Mouse (Mus musculus): ENCODE data around the gene Gm20458.

Gene Gm20458

DNA sequence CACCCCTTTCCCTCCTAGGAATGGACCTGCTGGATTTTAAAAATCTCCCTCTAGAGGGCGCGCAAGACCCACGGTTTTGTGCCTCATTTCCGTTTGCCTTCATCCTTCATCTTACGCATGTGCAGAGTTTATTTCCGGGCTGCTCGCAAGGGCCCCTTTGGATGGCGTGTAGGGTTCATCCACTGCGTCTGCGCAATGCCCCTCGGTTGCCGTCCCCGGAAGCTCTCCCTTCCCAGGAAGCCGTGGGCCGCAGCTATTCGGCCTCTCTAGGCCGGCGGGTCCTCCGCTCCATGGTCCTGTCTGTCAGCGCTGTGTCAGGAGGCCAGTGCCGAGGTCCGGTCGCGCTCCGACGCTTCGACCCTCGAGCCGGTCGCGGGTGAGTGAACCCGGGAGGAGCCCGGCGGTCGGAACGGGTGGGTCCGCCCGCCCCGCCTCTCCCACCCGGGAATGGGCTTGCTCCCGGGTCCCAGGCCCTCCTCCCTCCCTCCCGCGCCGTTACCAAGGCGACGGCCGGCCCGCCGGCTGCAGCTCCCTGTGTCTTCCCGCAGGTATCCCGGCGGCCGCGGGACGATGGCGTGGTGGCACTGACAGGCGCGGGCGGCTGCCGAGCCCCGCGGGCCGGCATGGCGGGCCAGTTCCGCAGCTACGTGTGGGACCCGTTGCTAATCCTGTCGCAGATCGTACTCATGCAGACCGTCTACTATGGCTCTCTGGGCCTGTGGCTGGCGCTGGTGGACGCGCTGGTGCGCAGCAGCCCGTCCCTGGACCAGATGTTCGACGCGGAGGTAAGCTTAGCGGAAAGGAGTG, at the start of gene Gm20458:
Gm20458 (plus strand) TSS at position 223 of the 807 bp plus-strand sequence.
- ATAC-seq (ENCODE audit: insufficient number of reproducible peaks, low FRiP score, low TSS enrichment), result peak; percentile 100

DNA sequence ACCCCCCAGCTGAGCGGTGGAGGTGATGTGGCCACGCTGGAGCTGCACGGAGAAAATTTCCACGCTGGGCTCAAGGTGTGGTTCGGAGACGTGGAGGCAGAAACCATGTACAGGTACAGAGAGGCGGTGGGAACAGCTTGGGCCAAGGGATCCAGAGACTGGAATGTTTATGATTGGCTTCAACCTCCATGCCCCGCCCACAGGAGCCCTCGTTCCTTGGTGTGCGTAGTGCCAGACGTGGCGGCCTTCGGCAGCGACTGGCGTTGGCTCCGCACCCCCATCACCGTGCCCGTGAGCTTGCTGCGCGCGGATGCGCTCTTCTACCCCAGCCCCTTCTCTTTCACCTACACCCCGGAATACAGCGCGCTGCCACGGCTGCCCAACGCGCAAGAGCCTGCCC, 46.6 kb upstream of the Gm20458 start:
- no peak for ATAC-seq (ENCODE audit: insufficient number of reproducible peaks, low FRiP score, low TSS enrichment)

GRCm38 (mm10) chr2:164414581-164414980, 46.2 kb upstream of the Gm20458 start:
- ATAC-seq (ENCODE audit: insufficient number of reproducible peaks, low FRiP score, low TSS enrichment), result no peak

- ATAC-seq (ENCODE audit: insufficient number of reproducible peaks, low FRiP score, low TSS enrichment), result no peak
Measured at GRCm38 (mm10) chr2:164417198-164417597, 43.6 kb upstream of the Gm20458 start.

GRCm38 (mm10) chr2:164418308-164418875, 42.4 kb upstream of the Gm20458 start:
- ATAC-seq (ENCODE audit: insufficient number of reproducible peaks, low FRiP score, low TSS enrichment), result no peak

DNA sequence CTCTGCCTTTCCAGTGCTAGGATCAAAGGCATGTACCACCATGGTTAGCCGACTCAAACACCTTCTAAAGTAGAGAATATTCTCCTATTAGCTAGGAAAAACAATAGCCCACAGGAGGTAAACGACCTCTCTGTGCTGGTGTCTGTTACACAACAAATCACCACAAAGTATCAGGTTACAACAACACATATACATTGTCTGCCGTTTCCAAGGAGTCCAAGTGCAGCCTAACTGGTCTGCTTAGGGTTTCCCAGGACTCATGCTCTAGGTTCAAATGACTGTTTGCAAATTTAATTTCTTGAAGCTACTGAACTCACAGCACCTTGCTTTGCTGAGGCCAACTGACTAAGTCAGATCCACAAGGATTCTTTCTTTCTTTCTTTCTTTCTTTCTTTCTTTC, 41.3 kb upstream of the Gm20458 start:
- no peak for ATAC-seq (ENCODE audit: insufficient number of reproducible peaks, low FRiP score, low TSS enrichment)

DNA sequence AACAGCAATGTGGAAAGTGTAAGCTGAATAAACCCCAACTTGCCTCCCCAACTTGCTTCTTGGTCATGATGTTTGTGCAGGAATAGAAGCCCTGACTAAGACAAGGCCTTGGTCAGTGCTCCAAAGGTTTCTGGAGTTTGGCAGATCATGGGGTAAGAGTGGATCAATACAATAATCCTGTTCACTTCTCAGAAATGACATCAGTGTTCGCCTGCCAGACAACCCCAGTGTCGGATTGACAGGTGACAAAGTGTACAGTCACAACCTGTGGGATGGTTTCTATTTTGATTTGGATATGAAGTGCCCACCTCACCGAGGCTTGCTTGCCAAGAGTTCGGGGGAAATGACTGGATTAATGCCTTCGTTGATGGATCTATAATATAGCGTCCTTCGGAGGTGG, 39.5 kb upstream of the Gm20458 start:
- ATAC-seq (ENCODE audit: insufficient number of reproducible peaks, low FRiP score, low TSS enrichment), result no peak

- ATAC-seq (ENCODE audit: insufficient number of reproducible peaks, low FRiP score, low TSS enrichment), result no peak
Measured at GRCm38 (mm10) chr2:164421979-164422378, 38.8 kb upstream of the Gm20458 start.

- ATAC-seq (ENCODE audit: insufficient number of reproducible peaks, low FRiP score, low TSS enrichment), result no peak
Measured at GRCm38 (mm10) chr2:164422675-164423393, 37.9 kb upstream of the Gm20458 start.

- ATAC-seq (ENCODE audit: insufficient number of reproducible peaks, low FRiP score, low TSS enrichment), result no peak
Measured at GRCm38 (mm10) chr2:164423464-164423863, 37.3 kb upstream of the Gm20458 start.

DNA sequence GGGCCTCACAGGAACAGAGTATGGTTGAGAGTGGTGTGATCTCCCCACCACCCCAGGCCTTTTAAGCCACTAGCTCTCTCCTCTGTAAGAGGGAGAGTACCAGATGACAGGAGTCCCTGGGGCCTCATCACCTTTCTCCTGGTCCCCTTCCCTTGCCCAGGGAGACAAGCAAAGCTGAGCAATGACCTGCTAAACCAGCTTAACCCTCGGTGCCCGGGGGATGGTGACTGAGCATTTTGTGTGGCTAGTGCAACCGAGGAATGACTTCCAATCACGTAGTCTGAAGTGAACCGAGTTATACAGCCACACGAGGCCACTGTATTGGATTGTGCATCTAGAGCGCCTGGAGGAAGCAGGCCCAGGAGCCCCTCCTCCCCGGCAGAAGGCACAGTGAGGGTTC, 36.4 kb upstream of the Gm20458 start:
- ATAC-seq (ENCODE audit: insufficient number of reproducible peaks, low FRiP score, low TSS enrichment), result no peak

GRCm38 (mm10) chr2:164425401-164425800, 35.4 kb upstream of the Gm20458 start:
- no peak for ATAC-seq (ENCODE audit: insufficient number of reproducible peaks, low FRiP score, low TSS enrichment)

DNA sequence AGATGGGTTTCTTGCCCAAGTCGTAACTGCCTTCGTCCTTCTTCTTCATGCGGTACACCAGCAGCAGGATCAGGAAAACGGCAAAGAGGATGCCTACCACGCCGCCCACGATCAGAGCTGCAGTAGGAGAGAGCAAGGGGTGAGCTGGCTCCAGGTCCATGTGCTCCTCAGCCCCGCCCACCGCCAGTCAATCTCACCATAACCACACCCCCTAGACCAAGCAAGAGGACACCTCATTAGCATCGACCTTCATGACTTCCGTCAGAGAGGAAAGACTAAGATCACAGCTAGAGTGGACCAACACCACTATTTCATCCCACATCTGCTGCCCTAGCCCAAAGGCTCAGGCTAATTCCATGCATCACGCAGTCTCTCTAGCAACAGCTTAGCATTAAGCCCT, 34.6 kb upstream of the Gm20458 start:
- no peak for ATAC-seq (ENCODE audit: insufficient number of reproducible peaks, low FRiP score, low TSS enrichment)

DNA sequence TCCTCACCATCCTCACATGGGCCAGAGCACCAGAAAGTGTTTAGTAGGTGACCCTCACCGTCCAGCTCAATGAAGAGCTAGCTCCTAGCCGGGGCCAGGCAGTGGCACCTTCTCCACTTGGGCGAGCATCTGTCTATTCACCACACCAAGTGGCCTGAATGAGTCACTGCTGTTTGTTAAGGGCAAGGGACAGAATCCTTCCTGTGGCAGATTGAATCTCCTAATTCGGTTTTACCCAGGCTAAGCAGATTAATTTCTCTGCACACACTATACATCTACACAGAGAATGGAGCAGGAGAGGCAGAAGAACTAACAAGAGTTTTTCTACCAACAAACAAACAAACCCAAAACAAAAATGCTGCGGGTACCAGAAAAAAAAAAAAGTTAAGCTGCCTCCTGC, 33.8 kb upstream of the Gm20458 start:
- ATAC-seq (ENCODE audit: insufficient number of reproducible peaks, low FRiP score, low TSS enrichment), result no peak

- ATAC-seq (ENCODE audit: insufficient number of reproducible peaks, low FRiP score, low TSS enrichment), result no peak
Measured at GRCm38 (mm10) chr2:164428451-164428850, 32.3 kb upstream of the Gm20458 start.

DNA sequence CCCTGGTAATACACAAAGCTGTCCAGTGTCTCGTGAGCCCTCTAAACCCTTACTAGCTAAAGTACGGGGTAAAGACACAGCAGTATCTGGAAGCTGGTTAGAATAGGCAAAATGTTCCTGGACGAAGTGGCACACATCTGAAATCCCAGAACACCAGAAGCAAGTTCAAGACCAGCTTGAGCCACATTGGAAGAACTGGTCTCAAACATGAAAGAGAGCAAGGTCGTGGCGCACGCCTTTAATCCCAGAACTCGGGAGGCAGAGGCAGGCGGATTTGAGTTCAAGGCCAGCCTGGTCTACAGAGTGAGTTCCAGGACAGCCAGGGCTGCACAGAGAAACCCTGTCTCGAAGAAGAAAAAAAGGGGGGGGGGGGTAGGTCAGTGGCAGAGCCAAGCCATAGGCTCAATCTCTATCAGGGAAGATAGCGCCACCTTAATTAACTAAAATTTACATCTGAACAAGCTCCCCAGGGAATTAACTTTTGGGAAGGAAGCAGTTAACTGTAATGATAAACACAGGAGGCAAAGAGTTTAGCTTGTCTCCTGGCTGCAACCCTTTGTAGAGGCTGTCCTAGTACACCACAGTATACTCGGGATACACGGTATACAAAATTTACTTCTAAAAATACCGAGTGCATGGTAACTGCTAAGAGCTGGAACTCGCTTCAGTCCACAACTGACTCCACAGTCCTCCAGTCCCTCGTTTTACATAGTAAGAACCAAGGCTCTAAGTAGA, 30.7 kb upstream of the Gm20458 start:
- no peak for ATAC-seq (ENCODE audit: insufficient number of reproducible peaks, low FRiP score, low TSS enrichment)

GRCm38 (mm10) chr2:164430697-164431096, 30.1 kb upstream of the Gm20458 start:
- ATAC-seq (ENCODE audit: insufficient number of reproducible peaks, low FRiP score, low TSS enrichment), result no peak

DNA sequence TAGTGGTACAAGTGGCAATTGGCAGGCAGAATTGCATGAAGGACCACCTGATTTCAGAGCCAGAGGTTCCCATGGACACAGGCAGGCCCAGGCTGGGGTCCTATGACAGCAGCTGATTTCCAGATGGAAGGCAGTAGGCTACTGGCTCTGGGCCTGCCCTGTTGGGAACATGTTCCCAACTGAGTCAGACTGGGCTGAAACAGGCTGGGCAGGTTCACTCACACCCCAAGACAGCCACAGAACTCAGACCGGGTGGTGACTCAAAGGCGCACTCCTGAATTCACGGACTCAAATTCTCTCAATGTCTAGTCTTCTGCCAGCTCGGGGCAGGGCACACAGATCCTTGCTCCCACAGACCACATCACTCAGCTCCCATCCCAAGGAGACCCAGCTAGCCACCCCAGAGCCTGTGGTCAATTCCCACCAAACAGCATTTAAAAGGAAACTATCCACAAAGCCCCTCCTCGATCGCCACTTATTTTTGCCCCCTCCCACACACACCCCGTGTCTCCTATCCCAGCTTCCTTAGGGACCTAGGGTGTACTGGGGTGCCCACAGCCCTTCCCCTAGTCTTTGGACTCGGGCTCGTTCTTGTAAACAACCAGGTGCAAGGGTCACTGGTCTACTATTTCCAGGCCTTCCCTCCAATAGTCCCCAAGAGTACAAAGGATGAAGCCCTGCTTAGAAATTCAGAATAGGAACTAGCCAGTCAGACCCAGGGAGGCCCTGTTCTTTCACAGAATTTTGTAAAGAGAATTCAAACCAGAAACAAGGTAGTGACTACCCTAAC, 28.9 kb upstream of the Gm20458 start:
- no peak for ATAC-seq (ENCODE audit: insufficient number of reproducible peaks, low FRiP score, low TSS enrichment)

DNA sequence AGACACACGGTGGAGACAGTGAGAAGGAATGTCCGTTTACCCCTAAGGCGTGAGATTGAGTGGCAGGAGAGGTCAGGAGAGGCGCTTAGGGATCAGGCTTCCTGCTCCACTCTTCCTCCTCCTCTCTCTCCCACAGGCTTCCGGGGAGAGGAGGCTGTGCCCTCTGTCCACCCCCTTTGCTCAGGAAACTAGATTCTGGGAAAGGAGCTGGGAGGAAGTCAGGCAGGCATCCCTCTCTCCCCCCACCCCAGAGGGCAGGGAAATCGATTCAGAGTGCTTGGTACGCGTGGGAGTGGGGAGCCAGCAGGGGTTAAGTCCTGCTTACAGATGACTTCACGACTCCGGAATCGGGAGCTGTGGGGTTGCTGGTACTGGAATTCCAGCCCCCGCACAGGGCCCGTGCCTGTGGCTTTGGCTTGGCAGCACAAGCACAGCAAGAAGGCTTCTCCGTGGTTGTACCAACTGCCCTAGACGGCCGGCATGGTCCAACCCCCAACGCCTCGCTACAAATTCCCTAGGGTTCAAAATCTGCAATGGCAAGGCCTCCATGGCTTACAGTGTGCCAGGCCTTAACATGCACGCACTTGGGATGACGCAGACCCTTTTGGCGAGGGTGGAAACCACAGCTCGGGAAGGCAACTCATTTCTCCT, 28.1 kb upstream of the Gm20458 start:
- no peak for ATAC-seq (ENCODE audit: insufficient number of reproducible peaks, low FRiP score, low TSS enrichment)
